Mouse (Mus musculus) Muller cell, postnatal 12 days (primary cell): ENCODE data around the gene Itga1.

Source experiments
- DNase-seq: peaks from one replicate; pipeline ENCODE4 v3.0.0-alpha.2; 2015; ENCODE audit errors: inconsistent ontology term

The Itga1 gene

GRCm38 (mm10) chr13:115099381-115099780 is 2.4 kb downstream of the Itga1 start:
- no peak for DNase-seq

DNA sequence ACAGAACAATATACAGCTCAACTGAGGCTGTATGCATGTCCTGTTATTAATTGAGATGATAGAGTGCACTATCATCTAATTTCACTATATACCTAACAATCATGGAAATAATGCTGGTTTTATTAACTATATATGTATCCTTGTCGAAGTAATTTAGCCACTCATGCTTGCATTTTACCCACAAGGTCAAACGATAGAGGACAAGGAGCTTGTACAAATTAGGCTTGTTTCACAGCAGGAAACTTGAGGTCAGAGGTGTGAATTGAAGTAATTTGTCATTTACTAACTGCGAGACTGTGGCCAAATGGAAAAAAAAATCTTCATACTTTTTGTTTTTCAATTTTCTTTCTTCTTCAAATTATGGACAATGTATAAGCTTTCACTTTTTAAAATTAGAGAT is 3.5 kb downstream of the Itga1 start:
- DNase-seq: no peak

DNA sequence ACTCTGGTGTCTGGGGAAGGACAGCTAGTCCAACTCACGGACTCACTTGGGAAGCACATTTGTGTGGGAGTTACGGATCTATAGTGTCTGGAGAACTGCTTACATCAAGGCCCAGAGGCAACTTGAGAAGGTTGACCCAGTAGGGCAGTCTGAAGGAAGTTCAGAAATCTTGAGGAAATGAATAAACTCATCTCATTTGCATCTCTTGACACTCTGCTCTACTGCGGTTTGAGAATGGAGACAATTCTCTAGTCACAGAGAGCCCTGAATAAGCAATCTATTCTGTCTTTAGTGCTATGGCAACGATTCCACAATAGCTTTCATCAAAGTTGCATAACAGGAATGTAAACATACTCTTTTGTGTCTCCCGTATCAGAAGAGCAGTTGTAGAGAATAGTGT is 4.8 kb downstream of the Itga1 start:
- DNase-seq: no peak

DNA sequence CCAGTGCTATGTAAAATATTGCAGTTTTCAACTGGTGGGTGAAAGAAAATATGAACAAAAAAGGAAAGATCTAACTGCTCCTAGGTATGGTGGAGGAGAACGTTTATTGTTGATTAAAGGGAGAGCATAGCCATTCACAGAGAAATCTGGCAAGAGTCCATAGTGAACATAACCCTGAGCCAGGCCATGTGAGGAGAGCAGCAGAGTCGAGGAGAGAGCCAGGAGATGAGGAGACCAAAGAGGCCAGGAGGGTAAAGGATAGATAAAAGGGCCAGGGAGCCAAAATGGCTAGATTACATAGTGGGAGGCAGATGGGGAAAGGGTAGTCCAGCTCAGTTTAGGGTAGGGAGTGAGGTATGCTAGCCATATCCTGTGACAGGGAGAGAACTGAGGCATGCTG is 5.5 kb downstream of the Itga1 start:
- DNase-seq: no peak

- DNase-seq: no peak
These were observed 6.4 kb downstream of the Itga1 start for GRCm38 (mm10) chr13:115095392-115095791.

GRCm38 (mm10) chr13:115091511-115091910 is 10.3 kb downstream of the Itga1 start:
- DNase-seq: no peak

DNA sequence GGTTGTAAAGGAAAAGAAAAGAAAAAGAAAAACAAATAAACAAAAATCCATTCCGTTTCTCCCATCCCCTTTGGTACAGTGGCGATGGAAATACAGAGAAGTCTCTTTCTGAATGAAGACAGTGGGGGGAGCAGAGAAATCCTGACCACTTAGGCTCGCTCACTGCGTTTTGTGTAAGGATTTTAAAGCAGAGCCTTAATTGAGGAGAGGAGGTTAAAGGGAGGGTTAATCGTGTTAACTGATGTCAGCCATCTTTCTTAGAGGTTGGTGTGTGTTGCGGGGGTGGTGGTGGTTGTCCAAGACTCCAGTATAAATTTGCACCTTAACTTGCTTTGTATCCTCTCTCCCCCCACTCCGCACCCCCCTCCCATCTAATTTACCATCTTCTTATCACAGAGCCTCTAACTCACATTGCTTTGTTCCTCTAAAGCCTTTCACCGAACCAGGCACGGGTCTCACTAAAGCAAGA is 10.8 kb downstream of the Itga1 start:
- DNase-seq: no peak

DNA sequence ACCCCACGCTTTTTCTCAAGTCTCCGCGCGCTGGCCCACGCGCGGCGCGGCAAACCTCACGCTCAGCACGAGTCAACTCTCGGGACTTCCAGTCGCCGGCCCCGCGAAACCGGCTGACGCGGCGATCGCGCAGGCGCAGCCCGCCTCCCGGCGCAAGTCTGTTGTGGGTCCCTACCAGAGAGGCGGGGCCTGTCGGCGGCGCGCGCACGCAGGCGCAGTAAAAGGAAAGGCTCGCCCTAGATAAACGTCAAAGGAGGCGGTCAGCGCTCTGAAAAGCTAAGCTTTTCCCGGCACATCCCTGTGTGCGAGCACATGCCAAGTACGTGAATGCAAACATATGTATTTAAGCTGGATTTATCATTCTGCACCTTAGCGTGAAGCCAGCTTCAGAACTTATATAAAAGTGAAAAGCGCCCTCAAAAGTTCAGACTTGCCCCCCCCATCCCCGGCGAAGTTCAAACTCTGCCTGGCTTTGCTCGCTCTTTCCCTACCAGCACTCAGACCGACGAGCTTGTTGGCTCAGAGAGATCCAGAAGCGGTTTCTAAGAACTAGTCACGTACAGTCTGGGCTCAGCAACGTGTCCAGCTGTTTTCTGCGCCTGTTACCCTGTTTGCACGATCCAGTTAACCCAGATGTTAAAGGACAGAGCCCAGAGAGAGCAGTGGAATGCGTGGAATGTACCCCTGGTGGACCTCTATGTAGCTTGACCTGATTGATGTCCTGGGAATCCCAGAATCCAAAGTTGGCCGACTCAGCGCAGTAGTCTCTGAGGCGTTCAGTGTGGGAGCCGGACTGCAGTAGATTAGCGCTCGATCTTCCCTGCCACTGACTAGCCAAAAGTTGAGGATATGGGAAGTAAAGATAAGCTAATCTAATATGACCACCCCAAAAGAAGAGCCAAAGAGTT is 11.4 kb downstream of the Itga1 start, which contains the start of gene Pelo:
Gene Pelo (minus strand): TSS at position 118 of the 908 bp plus-strand sequence.
- peak; percentile 95 for DNase-seq

GRCm38 (mm10) chr13:115089395-115090025 is 12.3 kb downstream of the Itga1 start:
- DNase-seq: peak; percentile 41

- DNase-seq: no peak
These were observed 12.8 kb downstream of the Itga1 start for GRCm38 (mm10) chr13:115089020-115089394.

DNA sequence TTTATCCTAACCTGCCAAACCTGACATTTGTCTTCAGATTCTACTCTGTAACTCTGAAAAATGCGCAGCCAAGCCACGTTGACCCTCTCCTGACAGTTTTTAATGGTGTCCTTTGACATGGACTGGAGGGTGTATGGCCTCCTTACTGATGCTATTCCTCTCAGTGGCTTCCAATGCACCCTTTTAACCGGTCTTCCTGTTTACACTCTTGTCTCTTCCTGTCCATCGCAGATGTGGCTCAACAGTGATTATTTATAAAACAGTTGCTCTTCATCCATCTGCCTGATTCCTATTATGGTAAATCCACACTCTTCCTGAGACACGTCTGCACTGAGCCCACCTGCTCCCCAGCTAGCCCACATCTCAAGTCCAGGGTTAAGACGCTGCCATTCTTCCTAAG is 15.8 kb downstream of the Itga1 start:
- no peak for DNase-seq

GRCm38 (mm10) chr13:115082339-115082738 is 19.4 kb downstream of the Itga1 start:
- DNase-seq: no peak

GRCm38 (mm10) chr13:115079996-115080585 is 21.7 kb downstream of the Itga1 start:
- peak; percentile 73 for DNase-seq

DNA sequence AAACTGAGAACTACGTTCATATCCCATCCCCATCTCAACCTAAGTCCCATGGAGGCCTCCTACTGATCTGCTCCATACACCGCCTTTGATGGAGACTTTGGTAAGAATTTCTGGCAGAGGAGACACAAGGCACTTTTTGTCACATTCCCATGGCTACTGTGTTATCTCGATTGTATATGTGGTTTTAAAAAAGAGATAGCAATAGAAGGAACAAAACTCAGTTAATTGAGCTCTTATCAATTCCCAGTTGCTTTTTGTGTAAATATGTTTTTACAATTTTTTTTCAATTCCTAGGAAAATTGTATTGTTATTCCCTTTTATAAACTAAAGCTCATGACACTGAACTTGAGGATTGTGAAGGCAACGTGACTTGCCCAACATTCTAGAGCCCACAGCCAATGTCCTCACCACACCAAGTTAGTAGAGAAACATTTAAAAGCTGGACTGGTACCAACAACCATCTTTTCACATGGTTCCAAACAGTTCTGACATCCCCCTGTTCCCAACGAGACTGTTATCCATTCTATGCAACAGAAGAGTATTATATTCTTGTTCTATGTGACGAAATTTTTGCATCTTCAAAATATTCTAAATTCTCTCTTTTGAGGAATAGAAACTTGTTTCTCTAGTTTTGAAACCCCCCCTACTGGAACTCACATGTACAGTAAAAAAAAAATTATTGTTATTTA is 22.6 kb downstream of the Itga1 start:
- peak; percentile 43 for DNase-seq

DNA sequence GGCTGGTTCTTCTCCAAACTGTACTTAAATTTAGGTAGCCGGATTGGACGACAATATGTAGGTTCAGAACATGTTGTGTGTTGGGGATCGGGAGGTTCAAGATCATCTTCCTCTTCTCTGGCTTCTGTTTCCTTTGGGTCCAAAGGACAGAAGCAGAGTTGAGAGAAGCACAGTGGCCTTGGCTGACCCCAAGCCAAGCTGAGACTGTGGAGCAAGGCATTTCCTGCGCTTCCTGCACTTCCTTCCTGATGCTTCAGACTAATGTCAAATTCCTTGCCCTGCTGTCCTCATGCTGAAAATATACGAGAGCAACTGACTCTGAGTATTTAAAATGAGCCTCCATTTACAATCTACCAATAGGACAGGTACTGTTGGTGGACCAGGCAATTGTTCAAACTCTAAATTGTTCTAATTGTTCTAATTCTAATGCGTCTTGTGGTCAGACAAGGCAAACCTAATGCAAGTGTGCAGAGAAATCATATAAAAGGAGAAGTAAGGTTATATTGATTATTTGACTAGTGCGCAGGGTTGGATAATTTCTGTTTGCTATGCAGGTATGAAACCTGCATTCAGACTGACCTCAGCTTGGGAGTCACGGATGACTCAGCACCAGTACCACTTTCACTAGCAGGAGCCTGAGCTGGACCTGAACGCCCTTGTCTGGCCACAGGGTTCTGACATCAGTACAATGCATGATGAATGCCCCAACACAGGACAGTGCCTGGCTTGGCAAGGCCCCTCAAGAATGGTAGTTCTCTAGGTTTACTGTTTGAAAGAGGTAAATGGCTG is 24.2 kb downstream of the Itga1 start:
- DNase-seq: no peak

- no peak for DNase-seq
These were observed 29.4 kb downstream of the Itga1 start for GRCm38 (mm10) chr13:115072386-115072785.

DNA sequence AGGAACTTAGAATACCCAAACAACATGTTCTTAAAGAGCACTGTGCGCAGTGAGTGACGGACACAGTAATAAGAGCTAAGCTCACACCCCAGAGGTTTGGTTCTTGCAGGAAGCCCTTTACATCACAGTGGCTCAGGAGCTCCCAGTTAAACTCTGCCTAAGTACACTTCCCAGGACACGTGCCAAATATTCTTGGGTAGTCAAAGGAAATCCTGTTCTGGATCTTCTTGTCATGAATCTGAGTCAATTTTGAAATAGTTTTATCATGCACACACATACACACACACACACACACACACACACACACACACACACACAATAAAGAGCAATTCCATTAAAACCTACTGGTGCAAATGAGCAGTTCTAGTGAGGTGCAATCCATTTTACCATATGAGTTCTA is 30.3 kb downstream of the Itga1 start:
- DNase-seq: no peak

GRCm38 (mm10) chr13:115067968-115068330 is 33.8 kb downstream of the Itga1 start:
- DNase-seq: no peak

GRCm38 (mm10) chr13:115067324-115067967 is 34.3 kb downstream of the Itga1 start:
- DNase-seq: no peak

- DNase-seq: no peak
These were observed 44.2 kb downstream of the Itga1 start for GRCm38 (mm10) chr13:115057555-115057954.

GRCm38 (mm10) chr13:115054783-115055182 is 47.0 kb downstream of the Itga1 start:
- peak; percentile 73 for DNase-seq
